Mouse (Mus musculus): ENCODE measurements around the gene Ctrb1. TPM values are rescaled to one million over a fixed set of nuclear protein-coding genes. Genes with fewer than 3 reads are reported as not detected.

The Ctrb1 gene
- total RNA-seq, 2 experiments from 2014 or later: 0.71 TPM; not detected in 1

Small RNA genes lying within 50 kb of the gene (microRNA-seq; reads per million reads assigned to microRNA genes)
- not detected for gene Mir7076

Other genes starting within 250 kb of the Ctrb1 start
- 1 to 10 TPM; 7.5 to 8.3 TPM for gene Wdr59, start 168.9 kb downstream of the Ctrb1 start, total RNA-seq (2021)
- gene Znrf1, start 154.9 kb downstream of the Ctrb1 start, total RNA-seq (2021): 10 to 100 TPM; 59.5 to 67.8 TPM
- gene Ldhd, start 60.6 kb downstream of the Ctrb1 start, total RNA-seq (2021): 10 to 100 TPM; 30.3 to 31.4 TPM
- gene Zfp1, start 47.6 kb downstream of the Ctrb1 start, total RNA-seq (2021): 1 to 10 TPM; 8.6 to 9.4 TPM
- 10 to 100 TPM; 10.6 to 10.8 TPM for gene Bcar1, start 52.8 kb upstream of the Ctrb1 start, total RNA-seq (2021)
- 10 to 100 TPM; 17.8 to 21.0 TPM for gene Cfdp1, start 163.3 kb upstream of the Ctrb1 start, total RNA-seq (2021)
- 1 to 10 TPM; 2.0 to 2.3 TPM for gene Tmem170, start 185.7 kb upstream of the Ctrb1 start, total RNA-seq (2021)
- under 1 TPM in 1 of 2 experiments, not detected in 1; 0.09 TPM for gene Chst5, start 219.4 kb upstream of the Ctrb1 start, total RNA-seq (2021)
- gene Tmem231, start 242.9 kb upstream of the Ctrb1 start, total RNA-seq (2021): 1 to 10 TPM in 1 of 2 experiments, under 1 TPM in 1; 0.91 to 1.0 TPM
- gene Gabarapl2, start 249.7 kb upstream of the Ctrb1 start, total RNA-seq (2021): 100 to 1,000 TPM in 1 of 2 experiments, 10 to 100 TPM in 1; 91.4 to 110 TPM

Measured in gastrocnemius, adult 18-20 months (tissue).